Mouse (Mus musculus) neural tube, embryonic 10.5 days (tissue): Measurements from ENCODE around the gene Nbea.
"Not testable (repeated sequence)": the region's sequence is repeated elsewhere in the genome, so short reads cannot be mapped to it uniquely, and the experiment has no call there.

Experiments used
- DNase-seq: peaks from one replicate; pipeline ENCODE4 v3.0.0-alpha.2; 2017; ENCODE audit warnings: low spot score; ENCODE audit errors: extremely low spot score

The Nbea gene

GRCm38 (mm10) chr3:56034596-56034995 is 148.9 kb downstream of the Nbea start:
- DNase-seq: no peak

DNA sequence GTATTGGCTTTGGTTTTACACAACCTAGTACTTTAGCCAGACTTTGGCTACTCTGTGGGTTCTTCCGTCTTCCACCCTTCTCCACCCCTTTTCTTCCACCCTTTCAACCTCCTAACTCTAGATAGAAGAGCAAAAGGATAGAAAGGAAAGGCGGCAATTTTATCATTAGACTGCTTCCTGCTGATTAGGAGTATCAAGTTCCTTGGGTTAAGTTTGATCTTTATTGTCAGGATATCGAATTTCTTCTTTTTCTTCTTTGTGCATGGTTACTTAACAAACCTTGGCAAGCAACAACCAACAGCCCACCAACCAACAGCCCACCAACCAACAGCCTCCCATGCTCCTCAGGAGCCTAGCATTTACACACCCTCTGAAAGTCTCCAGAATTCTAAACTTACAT is 165.0 kb downstream of the Nbea start:
- DNase-seq: no peak

- DNase-seq: no peak
These were observed 172.4 kb downstream of the Nbea start for GRCm38 (mm10) chr3:56011132-56011531.

- peak; percentile 58 for DNase-seq
These were observed 175.5 kb downstream of the Nbea start for GRCm38 (mm10) chr3:56007991-56008390.

- DNase-seq: no peak
These were observed 183.2 kb downstream of the Nbea start for GRCm38 (mm10) chr3:56000259-56000658.

GRCm38 (mm10) chr3:55978361-55978760 is 205.1 kb downstream of the Nbea start:
- DNase-seq: no peak

DNA sequence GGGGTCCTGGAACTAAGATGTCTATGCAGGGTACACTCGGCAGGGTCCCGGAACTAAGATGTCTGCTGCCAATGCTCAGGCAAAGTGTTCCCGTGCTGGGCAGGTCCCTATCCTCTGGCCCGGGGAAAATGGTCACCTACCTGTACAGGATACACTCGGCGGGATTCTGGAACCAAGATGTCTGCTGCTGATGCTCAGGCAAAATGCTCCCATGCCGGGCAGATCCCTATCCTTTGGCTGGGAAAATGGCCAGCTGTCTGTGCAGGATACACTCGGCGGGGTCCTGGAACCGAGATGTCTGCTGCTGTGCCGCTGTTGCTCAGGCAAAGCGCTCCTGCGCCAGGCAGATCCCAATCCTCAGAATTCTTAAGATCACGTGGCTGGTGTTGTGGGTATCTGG is 206.5 kb downstream of the Nbea start:
- DNase-seq: not testable (repeated sequence)

- no peak for DNase-seq
These were observed 217.8 kb downstream of the Nbea start for GRCm38 (mm10) chr3:55965723-55966156.

GRCm38 (mm10) chr3:55963032-55963431 is 220.5 kb downstream of the Nbea start:
- DNase-seq: no peak

DNA sequence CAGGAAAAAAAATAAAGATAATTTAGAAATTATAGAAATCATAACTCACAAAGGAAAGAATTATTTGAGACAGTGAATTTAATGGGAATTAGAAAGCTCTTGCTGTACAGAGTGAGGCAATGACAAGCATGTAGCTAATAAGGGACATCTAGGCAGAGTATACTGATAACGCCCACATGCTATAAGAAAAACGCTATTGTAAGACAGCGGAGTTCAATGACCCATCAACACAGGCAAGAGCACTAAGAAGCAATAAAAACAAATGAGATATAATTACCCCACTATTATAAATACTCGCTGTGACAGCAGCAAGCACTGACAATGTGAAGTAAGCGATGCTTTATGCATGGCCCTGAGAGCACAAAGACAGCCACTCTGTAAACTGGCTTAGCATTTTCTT is 233.5 kb downstream of the Nbea start:
- DNase-seq: no peak

- DNase-seq: no peak
These were observed 234.4 kb downstream of the Nbea start for GRCm38 (mm10) chr3:55949148-55949547.

DNA sequence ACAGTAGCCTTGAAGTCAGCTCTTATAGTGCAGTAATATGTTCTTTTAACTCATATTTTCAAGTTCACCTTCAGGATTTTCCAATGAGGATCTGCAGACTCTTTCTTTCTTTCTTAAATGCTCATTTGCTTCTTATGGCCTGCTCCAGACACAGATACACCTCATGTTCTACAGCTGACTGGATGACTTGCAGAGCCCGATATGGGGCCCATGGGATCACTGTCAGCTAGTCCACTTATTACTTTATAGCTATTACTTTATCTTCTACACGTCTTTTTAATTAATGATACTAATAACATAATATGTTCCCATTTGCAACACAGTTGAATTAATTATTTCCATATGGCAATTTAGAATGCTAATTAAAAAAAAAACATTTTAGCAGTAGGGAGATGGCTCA is 256.2 kb downstream of the Nbea start:
- DNase-seq: no peak

GRCm38 (mm10) chr3:55909290-55909689 is 274.2 kb downstream of the Nbea start:
- no peak for DNase-seq

- DNase-seq: no peak
These were observed 292.9 kb downstream of the Nbea start for GRCm38 (mm10) chr3:55890574-55890973.

DNA sequence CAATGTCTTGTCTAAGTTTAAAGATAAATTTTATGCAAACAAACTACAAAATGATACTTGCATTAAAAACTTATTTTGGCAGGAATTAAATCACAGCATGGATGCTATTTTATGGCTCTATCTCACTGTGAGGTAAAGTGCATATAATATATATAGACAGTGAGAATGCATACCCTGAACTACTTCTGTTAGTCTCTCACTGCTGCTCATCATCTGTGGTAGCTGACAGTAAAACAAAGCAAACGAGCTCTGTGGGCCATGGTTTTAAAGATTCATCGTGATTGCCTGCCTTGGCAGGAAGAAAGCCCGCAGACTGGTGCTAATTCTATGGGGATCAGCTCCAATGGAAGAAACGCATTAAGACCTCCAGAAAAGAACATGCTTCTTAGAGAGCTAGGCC is 294.3 kb downstream of the Nbea start:
- DNase-seq: no peak

GRCm38 (mm10) chr3:55887829-55888210 is 295.7 kb downstream of the Nbea start:
- DNase-seq: no peak

DNA sequence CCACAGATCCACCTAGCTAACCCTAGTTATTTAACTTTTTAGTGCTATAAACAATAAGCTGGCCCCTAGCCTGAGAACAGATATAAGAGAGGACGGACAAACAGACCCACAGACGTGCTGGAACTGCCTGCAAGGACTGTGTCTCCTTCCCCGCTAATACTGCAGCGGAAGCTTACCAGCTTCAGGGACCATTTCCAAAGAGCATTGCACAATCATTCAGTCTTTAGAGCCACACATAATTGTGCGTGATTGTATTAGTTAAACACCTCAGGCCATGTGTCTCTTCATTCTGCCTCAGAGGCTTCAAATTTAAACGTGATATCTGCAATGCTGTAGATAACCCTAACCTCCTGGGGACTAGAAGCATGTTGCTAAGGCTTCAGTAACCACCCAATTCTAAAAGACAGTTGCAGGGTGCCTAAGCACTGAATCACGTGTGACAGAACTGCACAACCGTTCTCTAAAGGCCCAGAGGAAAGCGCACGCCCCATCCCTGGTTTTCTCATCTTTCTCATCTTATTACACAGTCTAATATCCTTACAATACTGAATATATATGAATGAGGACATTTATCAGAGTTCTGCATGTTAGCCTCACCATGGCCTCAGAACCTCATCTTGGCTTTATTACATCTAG is 296.2 kb downstream of the Nbea start:
- no peak for DNase-seq

DNA sequence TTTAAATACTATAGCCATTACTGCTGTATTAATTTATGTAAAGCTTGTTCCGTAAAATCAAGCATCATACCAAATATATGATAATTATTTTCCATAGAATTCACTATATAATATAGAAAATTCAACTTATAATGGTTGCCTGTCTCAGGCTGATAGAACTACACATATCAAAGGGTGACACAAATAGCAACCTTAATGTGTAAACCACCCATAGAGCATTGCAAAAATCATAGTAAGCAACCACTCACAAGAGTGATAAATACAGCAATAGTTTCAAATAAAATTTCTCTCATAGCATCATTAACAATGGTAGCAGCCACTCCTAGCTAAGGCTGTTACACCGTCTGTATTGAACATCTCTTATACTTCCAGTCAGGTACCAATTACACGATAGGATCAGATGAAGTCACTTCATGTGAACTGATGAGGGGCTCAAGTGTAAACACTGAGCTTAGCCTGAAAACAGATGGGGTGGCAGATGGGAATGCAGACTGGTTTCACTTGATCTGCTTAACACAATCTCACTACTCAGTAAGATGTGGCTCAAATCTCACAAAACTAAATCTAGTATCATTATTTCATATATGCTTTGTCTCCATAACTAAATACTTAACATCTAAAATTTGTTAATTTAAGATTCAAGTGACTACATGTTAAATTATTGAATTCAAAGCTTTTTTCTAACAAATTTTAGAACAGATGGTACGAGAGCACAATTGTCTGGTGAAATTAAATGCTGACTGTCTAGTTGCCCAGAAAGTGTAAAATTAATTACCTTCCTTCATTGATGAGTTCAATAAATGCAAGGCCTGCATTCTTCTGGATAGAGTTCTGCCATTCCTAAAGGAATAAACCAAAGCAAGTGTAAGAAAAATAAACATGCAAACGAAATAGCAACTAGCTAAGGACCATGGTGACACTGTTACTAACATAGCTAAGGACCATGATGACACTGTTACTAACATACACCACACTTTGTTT is 310.3 kb downstream of the Nbea start:
- no peak for DNase-seq

DNA sequence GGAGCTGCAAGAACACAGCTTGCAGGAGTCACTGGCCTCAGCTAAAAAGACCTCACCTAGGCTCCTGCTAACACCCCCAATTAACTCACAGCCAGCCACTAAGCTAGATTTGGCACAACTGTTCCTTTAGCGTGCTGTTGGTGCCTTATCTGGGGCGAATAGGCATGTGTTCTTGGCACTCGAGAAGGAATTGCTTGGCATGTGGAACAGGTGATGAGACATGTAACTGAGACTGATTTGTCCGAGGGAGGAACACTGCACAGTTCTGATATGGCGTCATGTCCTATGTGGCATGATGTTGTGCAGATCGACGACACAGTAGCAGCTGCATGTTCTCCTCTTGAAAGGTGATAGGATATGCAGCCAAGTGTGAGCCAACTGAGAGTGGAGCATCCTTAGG is 331.0 kb downstream of the Nbea start:
- no peak for DNase-seq

DNA sequence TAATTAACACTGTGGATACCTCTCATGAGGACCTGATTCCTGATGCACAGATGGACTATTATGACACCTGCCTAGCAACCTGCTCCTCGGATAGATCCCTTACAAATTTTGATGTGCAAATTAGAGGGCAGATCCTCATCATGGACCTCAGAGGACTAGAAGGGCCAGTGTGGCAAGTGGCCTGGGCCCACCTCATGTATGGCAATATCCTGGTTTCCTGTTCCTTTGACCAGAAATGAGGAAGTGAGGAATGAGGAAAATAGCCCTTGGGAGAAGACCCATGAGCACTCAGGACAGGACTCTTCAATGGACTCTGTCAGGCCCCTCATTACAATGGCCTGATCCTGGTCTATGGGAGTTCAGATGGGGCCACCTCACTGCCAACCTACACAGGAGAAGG is 336.4 kb downstream of the Nbea start:
- DNase-seq: no peak

- DNase-seq: no peak
These were observed 346.3 kb downstream of the Nbea start for GRCm38 (mm10) chr3:55837188-55837587.

GRCm38 (mm10) chr3:55835207-55835606 is 348.3 kb downstream of the Nbea start:
- DNase-seq: no peak

- no peak for DNase-seq
These were observed 353.3 kb downstream of the Nbea start for GRCm38 (mm10) chr3:55830226-55830625.
